Mouse (Mus musculus): ENCODE measurements around the gene Rassf2.

Gene Rassf2

GRCm38 (mm10) chr2:132004495-132005136, 25.4 kb downstream of the Rassf2 start:
- no peak for DNase-seq

GRCm38 (mm10) chr2:132003916-132004315, 26.1 kb downstream of the Rassf2 start:
- no peak for DNase-seq

GRCm38 (mm10) chr2:132001696-132002334, 28.2 kb downstream of the Rassf2 start:
- no peak for DNase-seq

GRCm38 (mm10) chr2:131997356-131997755, 32.7 kb downstream of the Rassf2 start:
- no peak for DNase-seq

- DNase-seq: no peak
Observed at GRCm38 (mm10) chr2:131996369-131996768, 33.7 kb downstream of the Rassf2 start.

- peak; percentile 67 to 71 for DNase-seq
Observed at GRCm38 (mm10) chr2:131995742-131996141, 34.3 kb downstream of the Rassf2 start.

GRCm38 (mm10) chr2:131994971-131995370, 35.1 kb downstream of the Rassf2 start:
- no peak for DNase-seq

- DNase-seq: peak in 1 of 2 experiments; percentile 22
Observed at GRCm38 (mm10) chr2:131993563-131994088, 36.4 kb downstream of the Rassf2 start.

- DNase-seq: no peak
Observed at GRCm38 (mm10) chr2:131993151-131993550, 36.9 kb downstream of the Rassf2 start.

- DNase-seq: no peak
Observed at GRCm38 (mm10) chr2:131992487-131992886, 37.6 kb downstream of the Rassf2 start.

- no peak for DNase-seq
Observed at GRCm38 (mm10) chr2:131988550-131988949, 41.5 kb downstream of the Rassf2 start.

- DNase-seq: no peak
Observed at GRCm38 (mm10) chr2:131987950-131988349, 42.1 kb downstream of the Rassf2 start.

- peak; percentile 52 to 73 for DNase-seq
Observed at GRCm38 (mm10) chr2:131982546-131983196, 47.4 kb downstream of the Rassf2 start.

GRCm38 (mm10) chr2:131980866-131981265, 49.2 kb downstream of the Rassf2 start:
- DNase-seq: no peak

- no peak for DNase-seq
Observed at GRCm38 (mm10) chr2:131976663-131977062, 53.4 kb downstream of the Rassf2 start.

- no peak for DNase-seq
Observed at GRCm38 (mm10) chr2:131971098-131971497, 59.0 kb downstream of the Rassf2 start.

- DNase-seq: no peak
Observed at GRCm38 (mm10) chr2:131970597-131970996, 59.5 kb downstream of the Rassf2 start.

- DNase-seq: no peak
Observed at GRCm38 (mm10) chr2:131961671-131962070, 68.4 kb downstream of the Rassf2 start.

- DNase-seq: no peak
Observed at GRCm38 (mm10) chr2:131957731-131958222, 72.3 kb downstream of the Rassf2 start.

GRCm38 (mm10) chr2:131956336-131957256, 73.5 kb downstream of the Rassf2 start:
- no peak for DNase-seq

- DNase-seq: peak in 1 of 2 experiments; percentile 33
Observed at GRCm38 (mm10) chr2:131955264-131955663, 74.8 kb downstream of the Rassf2 start.

- no peak for DNase-seq
Observed at GRCm38 (mm10) chr2:131954835-131955234, 75.2 kb downstream of the Rassf2 start.
